Mouse (Mus musculus) kidney, adult 8-10 months (tissue): ENCODE results near the gene Dis3.
"Not testable (repeated sequence)": the region's sequence is repeated elsewhere in the genome, so short reads cannot be mapped to it uniquely, and the experiment has no call there.

ENCODE experiments used
- DNase-seq, 2 experiments: peaks; one replicate each; pipeline ENCODE4 v3.0.0; 2022

Gene Dis3

DNA sequence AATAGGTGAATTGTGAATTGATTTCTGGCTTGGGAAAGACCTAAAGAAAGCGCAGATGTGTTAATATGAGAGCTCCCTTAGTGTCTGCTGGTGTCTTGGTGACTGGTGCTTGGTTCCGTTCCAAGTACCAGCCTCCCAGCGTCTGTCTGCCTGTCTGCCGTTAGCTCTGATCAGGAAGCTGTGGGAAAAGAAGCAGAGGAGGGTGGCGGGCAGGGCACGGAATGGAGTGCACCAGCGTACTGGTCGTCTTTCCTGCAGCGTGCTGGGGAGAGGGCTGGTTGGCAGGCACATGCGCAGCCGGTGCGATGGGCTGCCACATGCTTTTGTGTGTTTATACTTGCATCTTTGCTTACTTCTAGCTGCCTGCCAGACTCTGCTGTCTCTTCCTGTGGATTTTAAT lies 39.0 kb downstream of the Dis3 start:
- DNase-seq, result no peak

DNA sequence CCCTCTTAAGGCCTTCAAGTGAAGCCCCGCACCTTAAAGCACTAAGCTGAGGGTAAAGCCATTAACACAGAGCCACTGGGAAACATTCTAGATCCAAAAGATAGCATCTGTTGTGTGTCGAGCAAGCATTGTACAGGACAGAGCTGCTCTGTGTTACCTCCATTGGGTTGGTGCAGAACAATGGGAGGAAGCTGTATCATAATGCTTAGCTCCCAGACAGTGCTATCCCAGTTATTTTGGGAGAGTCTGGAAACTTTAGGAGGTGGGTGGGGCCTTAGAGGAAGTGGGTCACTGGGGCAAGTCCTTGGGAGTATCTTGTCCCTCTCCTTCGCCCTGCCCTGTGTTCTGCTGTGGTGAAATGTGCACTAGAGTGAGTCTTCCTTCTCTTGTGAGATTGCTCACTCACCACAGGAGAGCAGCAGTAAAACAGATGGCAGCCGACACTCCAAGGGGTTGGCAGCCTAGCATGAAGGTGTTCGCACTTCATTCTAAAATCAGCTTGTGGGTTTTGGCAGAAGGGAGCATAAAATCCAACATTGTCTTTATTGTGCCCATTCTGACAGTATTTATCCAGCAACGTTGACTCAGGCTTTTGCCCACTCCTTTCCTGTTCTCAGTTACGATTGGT lies 40.5 kb downstream of the Dis3 start:
- DNase-seq, result no peak

GRCm38 (mm10) chr14:99046782-99047181 lies 52.8 kb downstream of the Dis3 start:
- no peak for DNase-seq

DNA sequence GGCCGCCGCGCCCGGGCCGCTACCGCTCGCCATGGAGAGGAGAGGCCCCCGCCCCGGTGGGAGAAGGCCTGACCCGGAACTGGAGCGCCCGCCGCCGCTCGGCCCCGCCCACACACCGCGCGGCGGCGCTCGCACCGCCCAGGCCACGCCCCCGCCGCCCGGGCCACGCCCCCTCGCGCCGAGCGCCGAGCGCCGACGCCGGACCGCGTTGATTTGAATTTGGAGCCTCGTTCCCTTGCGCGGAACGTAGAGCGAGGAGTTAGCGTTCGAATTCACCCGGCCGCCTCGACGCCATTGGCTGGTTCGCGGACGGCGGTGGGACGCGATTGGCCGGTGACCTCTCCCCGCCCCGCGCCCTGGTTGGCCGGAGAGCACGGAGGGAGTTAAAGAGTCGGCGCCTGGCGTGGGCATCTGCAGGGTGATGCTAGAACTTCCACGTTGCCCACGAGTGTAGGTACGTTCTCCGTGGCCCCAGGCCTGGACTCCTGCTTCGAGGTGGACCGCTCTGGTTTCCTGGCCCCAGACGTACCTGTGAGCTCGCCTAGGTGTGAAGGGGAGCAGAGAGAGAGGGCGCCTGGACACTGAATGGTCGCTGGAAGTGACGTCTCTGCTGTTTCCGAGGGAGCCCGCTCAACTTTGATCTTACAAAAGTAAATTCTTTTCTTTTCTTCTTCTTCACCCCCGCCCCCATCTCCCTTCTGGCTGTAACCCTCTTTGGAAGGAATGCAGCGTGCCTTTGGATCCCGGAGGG lies 53.4 kb downstream of the Dis3 start, which contains the start of the genes Mzt1 and Bora:
Gene Mzt1 (minus strand): TSS at position 104 of the 751 bp plus-strand sequence.
Gene Bora (plus strand): TSS at position 192 of the 751 bp plus-strand sequence.
- DNase-seq, result peak; percentile 92 to 94

DNA sequence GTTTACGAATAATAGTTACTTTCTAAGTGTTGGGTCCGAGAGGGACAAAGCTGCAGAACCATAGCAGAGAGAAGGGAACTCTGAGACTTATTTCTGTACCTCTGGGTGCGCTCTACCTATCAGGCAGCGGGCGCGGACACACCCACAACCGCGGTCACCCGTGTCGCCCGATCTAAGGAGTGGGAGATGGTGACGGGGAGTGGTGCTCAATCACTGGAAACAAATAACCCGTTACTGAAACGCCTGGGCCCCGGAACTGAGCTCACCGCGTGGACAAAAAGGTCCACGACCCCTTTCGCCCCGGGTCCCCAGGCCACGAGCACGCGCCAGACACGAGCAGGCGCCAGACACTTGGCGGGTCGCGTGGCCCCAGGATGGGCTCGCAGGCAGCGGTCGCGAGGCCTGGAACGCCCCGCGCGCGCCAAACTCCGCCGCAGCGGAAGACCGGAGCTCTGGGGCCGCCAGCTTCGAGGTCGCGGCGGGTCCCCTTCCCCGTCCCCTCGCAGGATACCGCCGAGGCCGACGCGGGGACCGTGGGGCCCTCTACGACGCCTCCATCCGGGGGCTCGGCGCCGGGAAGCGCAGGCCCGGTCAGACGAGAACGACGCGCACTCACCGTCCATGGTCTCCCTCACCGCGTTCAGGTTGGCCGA lies 54.1 kb downstream of the Dis3 start:
- DNase-seq, result peak in 1 of 2 experiments; percentile 15

DNA sequence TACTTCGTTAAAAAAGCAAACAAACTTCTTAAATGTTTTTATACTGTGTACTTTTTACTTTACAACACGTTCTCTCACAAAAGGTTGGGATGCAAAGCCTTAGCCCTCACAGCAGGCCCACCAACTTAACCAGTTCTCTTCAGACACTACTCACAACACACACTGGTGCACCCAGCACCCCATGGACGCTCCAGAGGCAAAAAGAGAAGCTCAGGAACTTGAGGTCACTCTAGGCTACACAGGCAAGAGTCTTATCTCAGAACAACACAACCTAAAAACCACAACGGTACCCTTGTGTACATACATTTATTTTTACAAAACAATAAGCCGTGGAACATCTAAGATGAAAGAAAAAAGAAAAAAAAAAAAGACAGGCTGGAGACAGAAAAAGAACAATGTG lies 54.9 kb downstream of the Dis3 start:
- no peak for DNase-seq

GRCm38 (mm10) chr14:99044096-99044495 lies 55.5 kb downstream of the Dis3 start:
- DNase-seq, result no peak

DNA sequence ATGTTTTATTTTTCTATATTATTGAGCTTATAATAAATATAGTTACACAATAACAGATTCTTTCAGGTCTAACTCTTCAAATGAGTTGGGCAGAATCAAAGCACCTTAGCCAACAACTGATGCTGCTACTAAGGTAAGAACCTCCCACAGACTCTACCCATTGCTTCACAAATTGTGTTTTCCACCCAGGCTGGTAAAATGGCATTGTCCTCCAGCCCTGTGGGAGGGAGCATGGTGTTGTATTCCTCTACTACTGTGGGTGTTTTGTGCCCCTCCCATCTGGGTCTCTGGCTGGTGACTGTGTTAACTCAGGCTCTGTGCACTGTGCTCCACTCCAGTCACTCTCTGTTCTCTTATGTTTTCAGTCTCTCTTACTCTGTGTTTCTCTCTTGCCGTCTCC lies 56.1 kb downstream of the Dis3 start:
- DNase-seq, result no peak

- no peak for DNase-seq
These were observed 58.2 kb downstream of the Dis3 start for GRCm38 (mm10) chr14:99041416-99041815.

- DNase-seq, result not testable (repeated sequence)
These were observed 60.3 kb downstream of the Dis3 start for GRCm38 (mm10) chr14:99039308-99039707.

GRCm38 (mm10) chr14:99037703-99038102 lies 61.9 kb downstream of the Dis3 start:
- DNase-seq, result no peak

DNA sequence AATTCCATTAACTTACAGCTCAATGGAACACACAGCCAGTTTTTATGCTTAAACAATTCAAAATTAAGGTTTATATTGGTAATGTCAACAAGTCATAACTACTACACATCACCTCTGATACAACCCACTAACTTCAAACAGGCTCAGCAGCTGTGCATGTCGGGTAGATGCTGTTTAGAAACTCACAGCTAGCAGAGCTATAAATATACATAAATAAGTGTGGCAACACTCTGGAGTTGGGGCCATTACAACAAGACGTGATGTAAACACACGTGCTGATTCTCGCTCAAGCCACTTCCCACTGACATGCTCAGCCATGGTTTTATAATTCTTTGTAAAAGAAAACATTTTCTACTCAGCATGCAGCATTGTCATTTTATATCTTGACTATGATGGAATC lies 63.5 kb downstream of the Dis3 start:
- DNase-seq, result no peak

DNA sequence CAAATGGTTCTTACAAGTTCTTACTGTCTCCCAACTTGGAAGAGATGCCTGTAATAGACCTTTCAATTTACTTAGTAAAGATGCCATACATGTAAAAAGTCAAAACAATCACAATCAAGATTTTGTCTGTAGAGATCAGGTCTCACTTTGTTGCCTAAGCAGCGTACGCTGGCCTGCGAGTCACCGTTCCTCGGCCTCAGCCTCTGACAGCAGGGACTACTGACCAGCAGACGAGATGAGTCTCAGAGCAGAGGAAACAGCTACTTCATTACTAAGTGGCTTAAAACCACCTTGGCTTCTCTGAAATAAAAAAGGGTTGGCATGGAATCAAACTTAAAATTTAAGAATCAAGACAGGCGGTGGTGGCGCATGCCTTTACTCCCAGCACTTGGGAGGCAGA lies 64.7 kb downstream of the Dis3 start:
- DNase-seq, result not testable (repeated sequence)

DNA sequence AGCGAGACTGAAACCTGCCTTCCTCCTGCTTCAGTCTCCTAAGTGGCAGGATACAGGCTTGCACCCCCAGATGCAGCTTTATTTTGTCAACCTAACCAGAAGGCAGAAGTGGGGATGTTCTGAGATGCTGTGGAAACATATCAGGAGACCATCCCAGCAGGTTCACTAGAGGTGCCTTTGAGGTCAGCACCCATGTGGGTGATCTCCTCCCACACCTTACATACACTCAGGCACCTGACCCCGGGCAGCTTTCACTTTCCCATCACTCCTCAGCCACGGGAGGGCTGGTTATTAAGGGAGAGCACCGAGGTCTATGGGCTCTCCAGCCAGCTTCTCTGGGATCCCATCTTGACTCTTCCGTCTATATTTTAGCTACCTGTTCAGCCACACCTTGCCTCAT lies 67.0 kb downstream of the Dis3 start:
- DNase-seq, result no peak

DNA sequence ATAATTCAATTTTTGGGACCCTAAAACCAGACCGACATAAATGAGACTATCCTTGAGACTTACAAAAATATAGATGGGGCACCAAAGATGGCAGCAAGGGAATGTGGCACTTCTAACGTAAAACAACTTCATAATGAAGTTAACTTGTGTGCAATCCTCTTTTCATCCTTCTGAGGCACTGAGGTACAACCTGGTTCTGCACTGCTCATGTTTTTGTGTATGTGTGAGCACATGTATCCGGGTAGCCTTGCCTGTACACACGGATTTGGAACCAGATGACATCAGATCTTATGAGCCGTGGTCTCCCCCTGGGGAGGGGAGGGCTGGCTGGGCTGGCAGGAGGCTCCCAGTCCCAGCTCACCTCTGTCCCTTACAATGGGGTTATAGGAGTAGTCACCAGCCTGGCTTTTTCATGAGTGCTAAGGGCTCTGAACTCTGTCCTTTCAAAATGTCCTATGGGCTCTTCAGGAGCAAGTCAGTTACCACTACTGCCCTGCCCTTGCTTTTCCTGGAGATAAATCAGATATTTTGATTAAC lies 68.2 kb downstream of the Dis3 start:
- DNase-seq, result no peak

DNA sequence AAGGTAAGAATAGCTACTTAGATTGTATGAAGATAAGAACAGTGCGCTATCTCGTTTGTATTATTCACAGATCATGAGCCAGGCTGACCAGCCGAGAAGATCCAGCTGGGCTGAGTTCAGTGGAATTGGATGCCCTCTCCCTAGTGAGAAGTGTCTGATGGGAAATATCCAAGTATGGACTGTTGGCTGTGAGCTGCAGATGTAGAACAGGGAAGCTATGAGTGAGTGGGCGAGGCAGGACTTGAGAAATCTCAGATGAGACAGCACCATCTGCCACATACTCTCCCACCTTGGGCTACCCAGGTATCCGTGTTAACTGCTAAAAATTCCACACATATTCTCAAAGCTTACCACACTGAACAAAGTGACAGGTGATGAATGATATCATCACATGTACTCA lies 69.6 kb downstream of the Dis3 start:
- no peak for DNase-seq
